Mouse (Mus musculus): Measurements from ENCODE around the gene Cttn. TPM values are rescaled to one million over a fixed set of nuclear protein-coding genes. Genes with fewer than 3 reads are reported as not detected.
A peak's percentile ranks its signal among the peaks of the same experiment; 100 is the strongest.

The Cttn gene
- polyA plus RNA-seq (2015; fragmentation: Nextera tagmentation; extraction: Ambion mirVana): 150 and 155 TPM in 2 replicates

- Histone ChIP-seq H3K9ac (ENCODE audit: low read depth, low read length) (peak within 1 kb of the TSS; percentile 94), H3K9me3 (ENCODE audit: control insufficient read depth, low read length) (no peaks in the 10 kb centered on the region), H3K27ac (ENCODE audit: low read length) (peak within 1 kb of the TSS; percentile 87), H3K4me3 (ENCODE audit: low read length) (peak within 1 kb of the TSS; percentile 78), H3K4me2 (ENCODE audit: low read depth, low read length) (peak within 1 kb of the TSS; percentile 81), H3K36me3 (ENCODE audit: control insufficient read depth, insufficient read depth, low read length) (peaks cover 6% of the 10 kb centered on the region; the same call in 1 of the 2 replicates), H3K4me1 (ENCODE audit: control insufficient read depth, insufficient read depth, low read length) (peaks cover 23% of the 10 kb centered on the region), H3K27me3 (replicated peaks; ENCODE audit: control insufficient read depth, insufficient read depth, low read length) (no peaks in the 10 kb centered on the region)
- peak; percentile 96 for ATAC-seq
- under 1% methylated on average over 30 of the region's 30 CpGs for WGBS
Measured at GRCm38 (mm10) chr7:144470545-144471059, at the start of gene Cttn. Gene Cttn, minus strand, starts transcription at chr7:144471009.

DNA sequence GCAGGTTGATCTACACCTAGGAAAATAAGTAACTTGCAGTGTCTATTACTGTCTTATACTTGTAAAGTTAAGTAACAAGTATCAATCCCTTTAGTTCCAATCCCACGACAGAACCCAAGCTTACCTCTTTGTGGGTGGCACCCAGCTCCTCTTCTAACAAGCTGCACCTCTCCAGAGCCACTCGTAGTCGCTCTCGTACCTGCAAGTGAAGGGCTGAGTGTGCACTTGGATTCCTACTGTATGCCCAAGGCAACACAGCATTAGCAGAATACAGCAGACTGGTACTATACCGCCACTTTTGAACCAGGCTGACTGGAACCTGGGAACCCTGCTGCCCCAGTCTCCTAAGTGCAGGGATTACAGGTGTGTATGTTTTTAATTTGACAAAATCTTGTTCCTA, 49.0 kb upstream of the Cttn start:
- ATAC-seq: no peak
- no peak overlapping the region for H3K4me3 ChIP-seq (ENCODE audit: low read length)
- 94% methylated on average over 5 of the region's 5 CpGs for WGBS
- no peak overlapping the region for H3K9ac ChIP-seq (ENCODE audit: low read depth, low read length)
- H3K9me3 ChIP-seq (ENCODE audit: control insufficient read depth, low read length): no peaks in the 10 kb centered on the region
- H3K36me3 ChIP-seq (ENCODE audit: control insufficient read depth, insufficient read depth, low read length): 0 out of 2 replicates have a peak, but pooled peaks cover 3% of the 10 kb centered on the region
- no peaks in the 10 kb centered on the region for H3K4me1 ChIP-seq (ENCODE audit: control insufficient read depth, insufficient read depth, low read length)
- no peak overlapping the region for H3K27ac ChIP-seq (ENCODE audit: low read length)
- no peak overlapping the region for H3K4me2 ChIP-seq (ENCODE audit: low read depth, low read length)
- no peaks in the 10 kb centered on the region for H3K27me3 ChIP-seq (replicated peaks; ENCODE audit: control insufficient read depth, insufficient read depth, low read length)

- Histone ChIP-seq H3K9me3 (ENCODE audit: control insufficient read depth, low read length) (no peaks in the 10 kb centered on the region), H3K9ac (ENCODE audit: low read depth, low read length) (no peak overlapping the region), H3K4me3 (ENCODE audit: low read length) (no peak overlapping the region), H3K27me3 (replicated peaks; ENCODE audit: control insufficient read depth, insufficient read depth, low read length) (no peaks in the 10 kb centered on the region), H3K4me1 (ENCODE audit: control insufficient read depth, insufficient read depth, low read length) (no peaks in the 10 kb centered on the region), H3K4me2 (ENCODE audit: low read depth, low read length) (no peak overlapping the region), H3K27ac (ENCODE audit: low read length) (no peak overlapping the region; the same call in 1 of the 2 replicates), H3K36me3 (ENCODE audit: control insufficient read depth, insufficient read depth, low read length) (peaks cover 19% of the 10 kb centered on the region)
- WGBS: 80% methylated on average over 5 of the region's 5 CpGs
- no peak; the same call in 1 of the 2 replicates for ATAC-seq
Measured at GRCm38 (mm10) chr7:144516711-144517110, 45.9 kb upstream of the Cttn start.

DNA sequence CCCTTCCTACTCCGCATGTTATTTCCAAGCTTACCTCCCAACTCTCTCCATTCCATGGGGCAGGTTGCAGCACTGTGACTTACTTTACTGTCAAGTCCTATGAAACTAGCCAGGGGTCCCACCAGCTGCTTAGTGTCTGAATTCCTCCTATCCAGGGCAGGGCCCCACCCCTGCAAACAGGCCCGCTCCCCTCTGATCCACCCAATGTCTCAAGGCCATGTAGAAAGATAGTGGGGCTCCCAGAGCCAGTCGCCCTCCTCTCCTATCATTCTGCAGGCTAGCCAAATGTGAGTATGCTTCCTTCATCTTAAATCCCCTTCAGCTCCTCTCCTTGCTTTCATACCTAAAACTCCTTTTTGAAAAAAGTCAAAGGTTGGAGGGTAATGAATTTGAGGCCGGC, 38.3 kb upstream of the Cttn start:
- Histone ChIP-seq H3K27me3 (replicated peaks; ENCODE audit: control insufficient read depth, insufficient read depth, low read length) (no peaks in the 10 kb centered on the region), H3K4me3 (ENCODE audit: low read length) (no peak overlapping the region), H3K4me1 (ENCODE audit: control insufficient read depth, insufficient read depth, low read length) (no peaks in the 10 kb centered on the region), H3K27ac (ENCODE audit: low read length) (no peak overlapping the region), H3K36me3 (ENCODE audit: control insufficient read depth, insufficient read depth, low read length) (peaks cover 14% of the 10 kb centered on the region), H3K9ac (ENCODE audit: low read depth, low read length) (no peak overlapping the region), H3K4me2 (ENCODE audit: low read depth, low read length) (no peak overlapping the region), H3K9me3 (ENCODE audit: control insufficient read depth, low read length) (no peaks in the 10 kb centered on the region)
- ATAC-seq: no peak
- WGBS: 94% methylated on average over 4 of the region's 4 CpGs

- H3K4me3 ChIP-seq (ENCODE audit: low read length): no peak overlapping the region
- no peaks in the 10 kb centered on the region for H3K9me3 ChIP-seq (ENCODE audit: control insufficient read depth, low read length)
- no peak overlapping the region for H3K27ac ChIP-seq (ENCODE audit: low read length)
- no peaks in the 10 kb centered on the region for H3K27me3 ChIP-seq (replicated peaks; ENCODE audit: control insufficient read depth, insufficient read depth, low read length)
- peaks cover 7% of the 10 kb centered on the region; the same call in 1 of the 2 replicates for H3K36me3 ChIP-seq (ENCODE audit: control insufficient read depth, insufficient read depth, low read length)
- 92% methylated on average over 1 of the region's 1 CpGs for WGBS
- no peak overlapping the region for H3K9ac ChIP-seq (ENCODE audit: low read depth, low read length)
- no peak overlapping the region for H3K4me2 ChIP-seq (ENCODE audit: low read depth, low read length)
- H3K4me1 ChIP-seq (ENCODE audit: control insufficient read depth, insufficient read depth, low read length): no peaks in the 10 kb centered on the region
- ATAC-seq: no peak
Measured at GRCm38 (mm10) chr7:144506807-144507206, 36.0 kb upstream of the Cttn start.

DNA sequence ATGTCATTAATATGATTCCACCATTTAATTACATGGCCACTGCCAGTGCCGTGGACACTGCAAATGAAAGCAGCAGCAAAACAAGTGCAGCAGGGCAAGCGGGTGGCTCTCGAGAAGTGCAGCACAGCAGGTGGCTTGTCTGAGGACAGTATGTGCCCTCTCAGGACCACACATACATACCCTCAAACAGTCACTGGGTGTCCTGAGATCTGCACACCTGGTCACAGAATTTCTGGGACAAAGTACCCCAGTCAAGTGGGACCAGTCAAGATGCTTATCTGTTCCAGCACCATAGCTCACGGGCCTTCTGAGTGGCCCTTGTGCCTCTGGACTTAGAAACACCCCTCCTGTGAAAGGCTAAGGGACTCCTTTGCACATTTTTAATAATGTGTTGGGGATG, 33.1 kb upstream of the Cttn start:
- Histone ChIP-seq H3K4me3 (ENCODE audit: low read length) (no peak overlapping the region), H3K27me3 (replicated peaks; ENCODE audit: control insufficient read depth, insufficient read depth, low read length) (no peaks in the 10 kb centered on the region), H3K4me1 (ENCODE audit: control insufficient read depth, insufficient read depth, low read length) (no peaks in the 10 kb centered on the region), H3K9me3 (ENCODE audit: control insufficient read depth, low read length) (no peaks in the 10 kb centered on the region), H3K36me3 (ENCODE audit: control insufficient read depth, insufficient read depth, low read length) (peaks cover 7% of the 10 kb centered on the region; the same call in 1 of the 2 replicates), H3K9ac (ENCODE audit: low read depth, low read length) (no peak overlapping the region), H3K4me2 (ENCODE audit: low read depth, low read length) (no peak overlapping the region), H3K27ac (ENCODE audit: low read length) (no peak overlapping the region)
- no peak for ATAC-seq
- 86% methylated on average over 4 of the region's 4 CpGs for WGBS

DNA sequence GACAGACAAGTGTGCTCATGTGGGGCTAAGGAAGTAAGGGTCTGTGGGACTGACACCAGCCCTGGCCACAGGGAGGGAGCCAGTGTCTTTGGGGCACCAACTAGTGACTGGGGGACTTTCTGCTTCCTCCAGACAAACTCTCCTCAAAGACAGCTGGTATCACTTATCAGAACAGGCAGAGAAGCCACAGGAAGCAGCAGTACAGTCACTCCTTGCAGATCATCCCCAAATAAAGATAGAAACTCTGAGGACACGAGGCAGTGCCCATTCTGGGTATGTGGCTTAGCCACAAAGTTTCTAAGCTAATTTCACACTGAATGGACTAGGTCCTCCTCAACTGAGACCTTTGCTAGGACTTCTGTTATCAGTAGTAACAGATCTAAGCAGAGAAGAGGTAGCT, 22.1 kb upstream of the Cttn start:
- no peak overlapping the region for H3K4me3 ChIP-seq (ENCODE audit: low read length)
- H3K9me3 ChIP-seq (ENCODE audit: control insufficient read depth, low read length): no peaks in the 10 kb centered on the region
- peaks cover 28% of the 10 kb centered on the region for H3K36me3 ChIP-seq (ENCODE audit: control insufficient read depth, insufficient read depth, low read length)
- no peak overlapping the region for H3K27ac ChIP-seq (ENCODE audit: low read length)
- H3K4me2 ChIP-seq (ENCODE audit: low read depth, low read length): no peak overlapping the region
- 75% methylated on average over 1 of the region's 1 CpGs for WGBS
- H3K9ac ChIP-seq (ENCODE audit: low read depth, low read length): no peak overlapping the region
- ATAC-seq: no peak
- H3K4me1 ChIP-seq (ENCODE audit: control insufficient read depth, insufficient read depth, low read length): no peaks in the 10 kb centered on the region
- no peaks in the 10 kb centered on the region for H3K27me3 ChIP-seq (replicated peaks; ENCODE audit: control insufficient read depth, insufficient read depth, low read length)

DNA sequence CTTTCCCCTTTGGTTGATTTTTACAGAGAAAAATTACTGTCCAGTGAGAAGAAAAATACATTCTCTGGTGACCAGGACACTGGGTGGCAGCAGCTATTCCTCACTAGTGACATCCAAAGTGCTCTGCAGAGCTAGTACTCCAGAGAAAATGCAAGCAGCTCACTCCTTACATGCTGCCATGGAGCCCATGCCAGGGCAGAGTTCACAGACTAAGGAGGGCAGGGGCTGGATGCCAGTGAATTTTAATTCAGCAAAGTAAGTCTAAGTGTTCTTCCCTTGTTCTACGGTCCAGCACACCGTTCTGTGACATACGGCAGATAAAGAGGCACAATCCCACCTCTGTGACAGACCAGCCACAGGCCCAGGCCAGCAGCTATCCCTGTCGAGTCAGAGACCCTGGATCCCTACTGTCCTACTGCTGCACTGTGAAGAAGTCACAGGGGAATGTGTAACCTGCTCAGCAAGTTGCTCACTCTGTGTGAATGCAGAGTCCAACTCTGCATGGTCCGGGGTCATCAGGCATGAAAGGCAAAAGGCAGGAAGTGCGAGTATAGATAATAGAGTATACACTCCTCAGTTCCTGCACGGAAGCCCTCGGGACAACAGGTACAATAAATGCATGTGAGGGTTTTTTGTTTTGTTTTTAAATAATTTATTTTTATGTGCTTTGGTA, 19.5 kb upstream of the Cttn start:
- peaks cover 12% of the 10 kb centered on the region; the same call in 1 of the 2 replicates for H3K36me3 ChIP-seq (ENCODE audit: control insufficient read depth, insufficient read depth, low read length)
- H3K27ac ChIP-seq (ENCODE audit: low read length): no peak overlapping the region; the same call in 1 of the 2 replicates
- no peaks in the 10 kb centered on the region for H3K4me1 ChIP-seq (ENCODE audit: control insufficient read depth, insufficient read depth, low read length)
- no peaks in the 10 kb centered on the region for H3K27me3 ChIP-seq (replicated peaks; ENCODE audit: control insufficient read depth, insufficient read depth, low read length)
- no peak overlapping the region for H3K9ac ChIP-seq (ENCODE audit: low read depth, low read length)
- H3K9me3 ChIP-seq (ENCODE audit: control insufficient read depth, low read length): no peaks in the 10 kb centered on the region
- no peak overlapping the region for H3K4me3 ChIP-seq (ENCODE audit: low read length)
- H3K4me2 ChIP-seq (ENCODE audit: low read depth, low read length): no peak overlapping the region
- WGBS: 84% methylated on average over 8 of the region's 8 CpGs
- no peak for ATAC-seq

GRCm38 (mm10) chr7:144489067-144489774, 18.4 kb upstream of the Cttn start:
- Histone ChIP-seq H3K27me3 (replicated peaks; ENCODE audit: control insufficient read depth, insufficient read depth, low read length) (no peaks in the 10 kb centered on the region), H3K4me1 (ENCODE audit: control insufficient read depth, insufficient read depth, low read length) (no peaks in the 10 kb centered on the region), H3K4me3 (ENCODE audit: low read length) (no peak overlapping the region), H3K27ac (ENCODE audit: low read length) (0 out of 2 replicates have a peak overlapping the region, but pooled peaks have one; percentile 1), H3K9me3 (ENCODE audit: control insufficient read depth, low read length) (no peaks in the 10 kb centered on the region), H3K9ac (ENCODE audit: low read depth, low read length) (no peak overlapping the region), H3K4me2 (ENCODE audit: low read depth, low read length) (no peak overlapping the region), H3K36me3 (ENCODE audit: control insufficient read depth, insufficient read depth, low read length) (peaks cover 19% of the 10 kb centered on the region)
- peak; percentile 55 for ATAC-seq
- WGBS: 80% methylated on average over 6 of the region's 6 CpGs

Data from intestine, embryonic 16.5 days (tissue).